Mouse (Mus musculus) embryo, embryonic 9.5 days (tissue): Measurements from ENCODE around the gene Ube4a.
A peak's percentile ranks its signal among the peaks of the same experiment; 100 is the strongest.

ENCODE experiments used
- DNase-seq: peaks from one replicate; pipeline ENCODE4 v3.0.0-alpha.2; 2017; ENCODE audit errors: extremely low spot score

Ube4a gene

GRCm38 (mm10) chr9:44903856-44904255 is 61.5 kb downstream of the Ube4a start:
- no peak for DNase-seq

- no peak for DNase-seq
Measured at GRCm38 (mm10) chr9:44900402-44900801, 65.0 kb downstream of the Ube4a start.

DNA sequence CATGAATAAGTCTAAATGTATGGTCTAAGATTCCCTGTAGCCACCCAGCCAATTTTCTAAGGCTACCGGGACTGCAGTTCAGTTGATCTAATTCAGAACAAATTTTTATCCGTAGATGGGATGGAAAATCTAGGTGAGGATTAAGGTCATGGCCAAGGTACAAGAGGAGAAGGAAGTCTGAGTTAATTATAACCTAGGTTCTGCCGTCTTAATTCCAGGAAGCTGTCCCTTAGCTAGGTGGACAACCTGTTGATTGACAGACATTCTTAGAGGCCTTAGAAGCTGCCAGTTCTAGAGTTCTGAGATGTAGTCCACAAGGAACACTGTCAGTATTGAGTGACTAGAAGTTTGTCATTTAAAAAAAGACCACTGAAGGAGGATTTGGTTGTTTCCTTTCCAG is 65.7 kb downstream of the Ube4a start:
- no peak for DNase-seq

GRCm38 (mm10) chr9:44897024-44897423 is 68.4 kb downstream of the Ube4a start:
- DNase-seq, result no peak

DNA sequence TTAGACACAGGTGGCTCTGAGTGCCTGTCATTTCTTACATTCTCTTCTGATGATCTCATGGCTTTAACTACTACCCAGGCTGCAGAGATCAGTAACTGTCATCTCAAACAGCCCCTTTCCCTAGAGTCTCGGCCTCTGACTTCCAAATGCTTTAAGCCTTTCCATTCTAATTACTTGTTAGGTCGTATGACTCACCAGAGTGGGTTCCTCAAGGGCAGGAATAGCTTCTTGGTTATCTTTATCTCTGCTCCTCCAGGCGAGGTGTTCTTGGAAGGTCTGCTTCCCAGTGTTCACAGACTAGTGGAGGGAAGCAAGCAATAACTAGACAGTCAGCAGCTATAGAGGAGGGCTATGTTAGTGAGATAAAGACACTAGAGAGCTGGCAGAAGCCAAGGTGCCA is 72.7 kb downstream of the Ube4a start:
- no peak for DNase-seq

DNA sequence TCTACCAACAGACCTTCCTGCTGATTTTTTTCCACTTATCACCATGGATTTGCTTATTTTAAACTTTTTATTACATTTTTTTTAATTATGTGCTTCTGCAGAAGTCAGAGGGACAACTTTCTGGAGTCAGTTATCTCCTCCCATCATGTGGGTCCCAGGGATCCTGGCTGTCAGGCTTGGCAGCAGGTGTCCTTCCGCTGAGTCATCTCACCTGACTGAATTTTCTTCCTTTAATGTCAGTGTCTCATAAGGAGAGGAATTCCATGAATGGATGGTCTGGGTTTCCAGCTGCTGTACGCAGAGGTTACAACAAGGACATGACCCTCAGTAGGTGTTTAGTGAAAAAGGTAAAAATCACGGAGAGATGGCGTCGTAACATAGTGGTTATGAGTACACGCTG is 74.2 kb downstream of the Ube4a start:
- no peak for DNase-seq

- DNase-seq, result no peak
Measured at GRCm38 (mm10) chr9:44890122-44890521, 75.3 kb downstream of the Ube4a start.

- no peak for DNase-seq
Measured at GRCm38 (mm10) chr9:44888114-44888624, 77.2 kb downstream of the Ube4a start.

- peak; percentile 42 for DNase-seq
Measured at GRCm38 (mm10) chr9:44882981-44883569, 82.3 kb downstream of the Ube4a start.

DNA sequence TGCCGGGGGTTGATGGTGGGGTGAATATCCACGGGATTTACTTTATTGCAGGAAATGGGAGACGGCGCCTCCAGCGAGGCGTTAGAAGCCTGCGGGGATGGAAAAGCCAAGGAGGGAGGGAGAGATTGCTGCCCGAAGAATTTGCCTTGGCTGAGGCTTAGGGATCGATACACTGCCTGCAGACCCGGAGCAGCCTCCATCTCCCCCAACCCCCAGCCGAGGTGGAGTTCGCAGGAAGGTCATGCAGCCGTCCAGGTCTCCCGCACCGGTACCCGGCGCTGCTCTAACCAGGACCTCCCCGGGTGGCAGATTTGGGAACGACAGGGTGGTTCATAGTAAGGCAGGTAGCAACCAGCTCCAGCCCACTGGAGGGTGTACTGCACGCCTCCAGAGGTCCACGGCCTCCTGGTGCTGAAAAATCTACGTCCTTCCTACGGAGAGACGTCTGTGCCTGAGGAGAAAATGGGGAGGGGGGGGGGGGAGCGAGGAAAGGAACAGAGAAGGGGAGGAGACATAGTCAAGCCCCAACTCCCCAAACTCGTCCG is 82.9 kb downstream of the Ube4a start:
- DNase-seq, result no peak

GRCm38 (mm10) chr9:44881941-44882435 is 83.4 kb downstream of the Ube4a start:
- peak; percentile 89 for DNase-seq

GRCm38 (mm10) chr9:44881221-44881871 is 84.1 kb downstream of the Ube4a start, which contains the start of gene Kmt2a:
Gene Kmt2a (minus strand): TSS chr9:44881296.
- peak; percentile 100 for DNase-seq

DNA sequence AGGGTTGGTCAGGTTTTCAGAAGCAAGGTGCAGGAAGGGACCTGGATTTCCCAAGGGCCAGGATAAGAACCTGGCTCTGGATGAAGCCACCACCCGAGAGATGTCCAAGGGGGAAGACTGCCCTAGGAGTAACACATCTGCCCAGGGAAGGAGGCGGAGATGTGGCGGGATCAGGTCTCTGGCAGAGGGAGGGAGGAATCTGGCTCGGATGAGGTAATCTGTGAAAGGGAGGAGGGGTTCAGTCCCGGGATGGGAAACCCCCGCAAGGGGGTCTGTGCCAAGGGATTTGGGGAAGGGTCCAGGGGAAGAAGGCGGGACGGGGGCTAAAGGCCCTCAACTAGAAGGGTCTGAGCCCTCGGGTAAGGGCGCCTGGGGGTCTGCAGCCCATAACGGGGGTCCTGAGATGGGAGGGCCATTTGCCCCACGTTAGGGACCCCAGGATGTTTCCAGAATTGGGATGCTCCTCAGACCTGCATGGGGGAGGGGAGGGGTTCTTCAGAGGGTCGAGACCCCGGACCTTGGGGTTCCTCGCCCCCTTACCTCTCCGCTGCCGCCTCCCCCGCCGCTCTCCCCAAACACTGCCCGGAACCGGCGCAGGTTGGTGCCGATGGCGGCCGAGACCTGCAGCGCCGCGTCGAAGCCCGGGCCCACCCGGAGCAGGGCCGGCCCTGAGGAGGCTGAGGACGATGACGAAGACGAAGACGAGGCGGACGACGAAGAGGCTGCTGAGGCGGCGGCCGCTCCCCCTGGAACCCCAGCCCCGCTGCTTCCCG is 84.9 kb downstream of the Ube4a start:
- peak; percentile 53 for DNase-seq

DNA sequence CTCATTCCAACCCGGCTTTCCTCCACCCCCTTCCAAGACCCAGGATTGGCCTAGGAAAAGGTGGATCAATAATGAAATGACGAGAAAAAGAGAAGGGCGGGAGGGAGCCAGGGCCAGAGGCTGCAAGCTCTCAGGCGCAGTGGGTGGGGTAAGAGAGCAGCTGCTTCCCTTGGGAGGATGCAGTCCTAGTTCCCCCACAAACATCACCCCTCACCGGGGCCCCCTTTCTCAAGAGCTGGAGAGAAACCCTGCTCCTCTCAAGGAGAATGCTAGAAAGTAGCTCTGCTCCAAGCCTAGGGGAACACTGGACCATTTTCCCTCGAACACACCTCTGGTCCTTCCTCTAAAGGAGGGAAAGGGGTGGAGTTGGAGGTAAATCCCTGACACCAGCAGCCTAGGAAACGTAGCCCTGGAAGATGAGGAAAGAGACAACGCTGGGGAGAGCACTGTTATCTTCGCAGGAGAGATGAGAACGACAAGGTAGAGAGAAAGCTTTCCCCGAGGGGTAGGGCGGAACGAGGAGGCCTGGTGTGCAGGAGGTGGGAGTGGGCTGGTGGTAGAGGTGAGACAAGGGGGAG is 85.6 kb downstream of the Ube4a start:
- DNase-seq, result peak; percentile 5

DNA sequence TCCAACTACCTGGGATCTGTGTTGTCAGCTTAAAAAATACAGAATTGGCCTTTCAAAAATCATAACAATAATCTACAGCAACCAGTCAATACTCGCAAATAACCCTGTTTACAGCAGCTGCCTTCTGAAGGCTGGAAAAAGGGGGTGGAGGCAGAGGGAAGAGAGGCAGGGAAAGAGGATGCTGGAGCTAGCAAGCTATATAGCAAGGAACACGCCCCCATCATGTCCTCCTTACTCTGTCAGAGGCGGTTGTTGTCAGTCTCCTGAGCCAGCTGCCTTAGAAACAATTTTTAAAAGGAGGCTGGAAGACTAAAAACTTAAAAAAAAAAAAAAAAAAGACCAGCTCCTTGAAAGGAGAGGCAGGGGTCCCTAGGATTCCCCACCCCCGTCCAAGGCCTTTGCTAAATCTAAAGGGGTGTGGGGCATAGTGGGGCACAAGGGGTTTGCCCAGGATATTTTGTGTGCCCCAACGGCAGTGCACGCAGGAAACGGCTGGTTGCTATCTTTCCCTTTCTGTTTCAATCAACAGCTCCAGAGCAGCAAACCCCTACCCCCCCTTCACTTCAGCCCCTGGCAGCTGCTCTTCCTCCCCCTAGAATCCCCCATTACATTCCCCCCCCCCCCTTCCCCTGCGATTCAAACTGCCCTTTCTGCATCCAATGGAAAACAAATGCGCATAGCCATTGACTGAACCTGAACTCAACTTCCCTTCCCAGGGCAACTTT is 86.5 kb downstream of the Ube4a start:
- peak; percentile 6 for DNase-seq

DNA sequence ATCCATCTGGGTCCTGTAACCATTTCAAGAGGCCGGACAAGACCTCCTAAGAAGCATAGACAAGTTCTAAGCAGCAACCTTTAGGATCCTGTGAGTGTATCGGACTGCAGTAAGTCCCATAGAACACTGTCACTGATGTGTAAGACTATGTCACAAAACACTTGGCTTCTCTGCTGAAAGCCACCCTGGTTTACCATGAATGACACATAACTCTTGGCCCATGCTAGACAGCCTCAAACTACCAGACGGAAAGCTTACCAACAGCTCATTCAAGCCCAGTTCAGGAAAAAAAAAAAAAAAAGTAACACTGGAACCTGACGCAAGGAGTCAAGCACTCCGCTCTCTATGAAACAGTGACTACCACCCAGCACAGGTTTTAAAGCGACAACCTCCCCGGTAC is 87.7 kb downstream of the Ube4a start:
- DNase-seq, result no peak

DNA sequence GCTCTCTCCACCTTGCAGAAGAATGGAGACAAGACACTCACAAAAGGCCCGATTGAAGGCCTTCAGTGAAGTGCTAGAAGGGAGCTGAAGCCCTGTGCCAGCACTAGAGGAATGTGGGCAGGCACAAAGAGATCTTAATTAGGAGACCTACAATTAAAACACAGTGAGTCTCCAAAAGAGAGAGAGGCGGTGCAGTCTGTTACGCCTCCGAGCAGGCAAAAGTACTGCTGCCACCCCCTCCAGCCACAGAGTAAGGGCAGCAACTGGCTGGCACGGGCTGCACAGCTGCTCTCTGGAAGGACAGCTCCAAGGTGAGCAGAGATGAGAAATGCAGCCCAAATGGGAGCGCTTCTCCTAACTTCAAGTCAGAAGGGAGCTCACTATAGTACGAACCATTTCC is 89.9 kb downstream of the Ube4a start:
- no peak for DNase-seq

DNA sequence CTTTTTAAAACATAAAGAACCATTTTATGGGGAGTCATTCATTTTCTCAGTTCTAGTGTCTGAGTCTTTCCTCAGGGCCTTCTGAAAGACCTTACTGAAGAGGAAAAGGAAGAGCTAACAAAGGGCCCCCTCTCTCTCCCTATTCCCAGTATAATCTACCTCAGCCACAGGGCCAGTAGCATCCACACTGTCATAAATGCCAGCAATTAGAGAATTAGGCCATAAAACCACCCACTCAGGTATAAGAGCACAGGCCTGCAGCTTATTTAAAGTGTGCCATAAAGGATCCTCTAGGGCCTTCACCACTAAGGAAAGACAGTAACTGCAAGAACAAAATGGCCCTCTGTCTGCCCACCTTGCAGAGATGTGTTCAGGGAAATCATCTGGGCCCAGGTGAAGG is 91.2 kb downstream of the Ube4a start:
- no peak for DNase-seq

DNA sequence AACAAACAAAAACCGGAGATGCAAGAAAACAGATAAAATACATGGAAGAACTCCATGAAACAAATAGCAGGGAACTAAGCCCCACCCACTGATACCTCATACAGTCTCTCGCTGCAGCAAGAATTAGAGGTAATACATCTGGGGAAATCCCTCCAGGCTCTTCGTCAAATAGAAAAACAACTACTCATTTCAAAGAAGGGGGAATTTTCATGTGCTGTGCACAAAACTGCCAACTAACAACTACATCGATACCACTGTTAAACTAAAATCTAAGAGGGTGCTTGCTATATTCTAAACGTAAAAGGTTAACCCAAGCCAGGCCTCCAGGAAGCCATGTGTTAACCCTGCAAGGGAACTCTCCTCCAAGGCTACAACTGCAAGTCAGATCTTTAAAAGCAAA is 91.7 kb downstream of the Ube4a start:
- no peak for DNase-seq
